Mouse (Mus musculus) c-Kit-negative CD71-positive TER-119-positive erythroid progenitor cells, embryonic 14.5 days (primary cell): ENCODE measurements at regions not wholly inside any gene's neighbourhood (a gene's known extent, or its start where the extent isn't known, plus 50 kb on each side); places are given as distances from the start of the nearest gene placed in this dataset.

ENCODE experiments used
- DNase-seq: peaks from one replicate; pipeline ENCODE4 v3.0.0-alpha.2; 2013; ENCODE audit warnings: low read depth, low spot score

- DNase-seq = no peak
These were observed 77.7 kb upstream of the Med14 start for GRCm38 (mm10) chrX:12839406-12840159.

DNA sequence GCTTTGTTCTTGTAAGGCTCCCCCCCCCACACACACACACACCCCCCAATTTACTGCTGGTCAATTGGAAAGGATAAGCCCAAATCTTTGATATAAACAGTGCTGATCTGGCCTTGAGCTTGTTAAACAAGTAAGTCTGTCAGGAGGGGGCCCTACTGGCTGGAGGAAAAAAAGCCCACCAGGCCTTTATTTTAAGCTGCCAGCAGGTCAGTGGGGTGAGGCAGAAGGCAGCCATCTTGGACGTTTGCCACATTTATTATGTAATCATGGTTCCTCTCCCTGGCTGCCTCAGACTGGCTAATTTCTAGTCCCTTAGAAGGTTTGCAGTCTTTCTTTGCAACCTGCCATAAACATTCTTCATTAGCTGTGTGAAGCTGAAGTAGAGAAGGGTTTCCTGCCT, 75.9 kb upstream of the Med14 start:
- DNase-seq = no peak

GRCm38 (mm10) chrX:12834681-12835080, 72.8 kb upstream of the Med14 start:
- no peak for DNase-seq

DNA sequence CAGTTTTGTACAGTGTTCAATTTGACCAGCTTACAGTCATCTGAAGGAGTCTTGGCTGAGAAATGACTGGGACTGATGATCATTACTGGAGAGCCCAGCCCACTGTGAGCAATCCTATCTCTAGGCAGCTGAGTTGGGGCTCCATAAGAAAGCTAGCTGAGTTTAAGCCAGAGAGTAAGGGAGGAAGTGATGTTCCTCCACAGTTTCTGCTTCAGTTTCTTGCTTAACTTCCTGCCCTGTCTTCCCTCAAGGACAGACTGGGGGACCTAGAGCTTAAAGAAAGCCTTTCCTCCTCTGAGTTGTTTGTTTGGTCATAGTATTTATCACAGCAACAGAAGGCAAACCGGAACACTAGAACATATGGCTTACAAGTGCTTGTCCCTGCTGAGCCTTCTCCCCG, 70.8 kb upstream of the Med14 start:
- DNase-seq = no peak

DNA sequence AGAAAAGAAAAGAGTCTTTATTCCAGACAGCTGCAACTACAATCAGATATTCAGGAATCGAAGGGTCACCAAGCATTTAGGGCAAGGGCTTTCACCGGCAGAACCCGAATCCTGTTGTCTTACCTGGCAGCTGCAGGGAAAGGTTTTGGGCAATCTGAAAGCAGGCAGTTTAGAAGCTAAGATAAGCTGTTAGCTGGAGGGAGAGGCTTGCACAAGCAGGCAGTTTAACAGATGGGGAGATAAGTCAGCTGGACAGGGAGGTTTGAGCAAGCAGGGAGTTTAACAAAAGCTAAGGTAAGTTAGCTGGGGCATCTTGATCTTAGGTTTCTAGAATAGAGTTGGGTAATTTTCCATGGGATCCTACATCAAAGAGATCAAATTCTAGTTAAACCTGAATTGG, 67.3 kb upstream of the Med14 start:
- DNase-seq = no peak

DNA sequence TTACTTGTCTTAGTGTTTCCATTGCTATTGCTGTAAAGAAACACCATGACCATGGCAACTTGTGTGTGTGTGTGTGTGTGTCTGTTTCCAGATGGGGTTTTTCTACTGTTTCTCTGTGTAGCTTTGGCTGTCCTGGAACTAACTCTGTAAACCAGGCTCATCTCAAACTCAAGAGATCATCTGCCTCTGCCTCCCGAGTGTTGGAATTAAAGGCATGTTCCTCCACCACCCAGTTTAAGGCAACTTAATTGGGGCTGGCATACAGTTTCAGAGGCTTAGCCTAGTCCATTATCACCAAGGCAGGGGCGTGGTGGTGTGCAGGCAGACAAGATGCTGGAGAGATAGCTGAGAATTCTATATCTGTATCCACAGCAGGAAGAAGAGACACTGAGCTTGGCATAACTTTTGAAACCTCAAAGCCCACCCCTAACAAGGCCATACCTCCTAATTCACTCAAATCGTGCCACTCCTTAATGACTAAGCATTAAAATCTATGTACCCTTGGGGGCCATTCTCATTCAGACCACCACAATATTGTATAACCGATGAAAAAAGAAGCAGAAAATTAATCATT, 65.5 kb upstream of the Med14 start:
- DNase-seq = no peak

DNA sequence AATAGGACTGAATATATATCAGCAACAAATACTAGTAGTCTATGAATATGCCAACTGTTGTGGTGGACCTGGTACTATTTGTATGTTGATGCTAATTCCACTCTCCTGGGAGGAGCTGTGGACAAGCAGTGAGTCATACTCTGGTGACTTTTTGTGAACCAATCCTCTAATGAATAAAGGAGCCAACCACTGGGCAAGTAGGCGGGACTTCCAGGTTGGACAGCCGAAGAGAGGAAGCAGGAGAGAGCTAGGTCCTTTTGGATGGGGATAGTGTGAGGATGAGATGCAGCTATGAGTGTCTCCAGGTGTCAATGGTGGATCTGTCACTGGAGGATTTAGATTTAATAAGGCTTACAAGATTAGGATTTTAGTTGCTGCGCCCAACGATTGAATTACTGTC, 64.8 kb upstream of the Med14 start:
- DNase-seq = no peak

GRCm38 (mm10) chrX:12825262-12825661, 63.4 kb upstream of the Med14 start:
- no peak for DNase-seq

DNA sequence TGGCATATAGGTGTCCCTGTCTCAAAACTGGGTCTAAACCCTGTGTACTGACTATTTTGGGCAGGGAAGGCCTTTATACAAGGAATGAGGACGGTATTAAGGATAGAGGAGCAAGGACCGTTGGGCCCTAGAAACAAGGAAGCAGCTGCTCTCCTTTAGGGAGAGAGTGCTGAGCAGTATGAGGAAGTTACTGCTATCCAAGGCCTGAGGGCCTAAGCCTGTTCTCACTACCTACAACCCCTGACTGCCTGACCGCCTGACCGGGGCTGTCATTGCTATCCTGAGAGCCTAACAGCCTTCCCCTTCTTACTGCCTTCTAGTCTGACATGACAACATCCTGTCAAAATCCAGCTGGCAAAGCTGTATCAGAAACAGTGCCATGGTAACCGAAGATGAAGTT, 62.6 kb upstream of the Med14 start:
- DNase-seq = no peak

DNA sequence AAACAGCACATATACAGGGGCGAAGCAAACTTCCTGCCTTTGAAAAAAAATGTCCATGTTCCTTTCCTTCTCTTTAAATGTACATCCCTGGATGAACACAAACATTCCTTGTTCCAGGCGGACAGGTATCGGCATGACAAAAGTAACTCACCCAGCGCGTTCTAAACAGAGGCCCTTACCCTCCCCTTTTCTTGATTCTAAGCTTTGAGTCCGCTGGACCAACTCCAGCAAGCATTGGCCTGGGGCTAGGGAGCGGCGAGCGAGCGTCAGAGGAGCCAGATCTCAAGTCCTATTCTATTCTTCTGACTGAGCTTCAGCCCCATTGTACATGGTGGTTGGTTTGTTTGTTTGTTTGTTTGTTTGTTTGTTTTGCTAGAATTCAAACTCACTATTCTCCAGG, 60.9 kb upstream of the Med14 start:
- no peak for DNase-seq

DNA sequence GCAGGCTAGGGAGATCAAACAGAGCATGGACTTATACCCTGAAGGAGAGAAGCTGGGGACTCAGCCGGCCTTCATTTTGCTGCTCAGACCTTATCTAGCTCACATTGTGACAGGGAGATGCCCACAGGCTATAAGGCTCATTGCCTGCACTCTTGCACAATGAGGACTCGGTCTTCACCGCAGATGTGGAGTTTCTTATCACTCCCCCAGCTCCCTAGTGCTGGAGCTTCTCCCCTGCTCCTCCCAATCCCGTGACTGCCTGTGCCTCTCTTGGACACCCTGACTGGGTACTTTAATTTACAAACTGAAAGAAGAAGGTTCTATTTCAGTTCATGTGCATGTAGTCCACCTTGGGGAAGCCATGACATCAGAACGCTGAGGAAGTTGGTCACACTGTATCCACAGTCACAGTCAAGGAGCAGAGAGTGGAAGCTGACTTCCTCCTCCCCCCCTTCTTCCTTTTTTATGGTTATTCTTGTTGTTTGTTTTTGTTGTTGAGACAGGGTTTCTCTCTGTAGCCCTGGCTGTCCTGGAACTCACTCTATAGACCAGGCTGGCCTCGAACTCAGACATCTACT, 51.3 kb upstream of the Med14 start:
- DNase-seq = no peak
